Mouse (Mus musculus) stomach, embryonic 16.5 days (tissue): ENCODE measurements around the gene Tuba8. TPM values are rescaled to one million over a fixed set of nuclear protein-coding genes. Genes with fewer than 3 reads are reported as not detected.

ENCODE experiments used
- ATAC-seq: fragments of 200-750 bp; cut with Nextera tagmentation; 2 replicates; pipeline ENCODE4 v1.8.0; 2017; ENCODE audit warnings: moderate number of reproducible peaks, moderate TSS enrichment; ENCODE audit not compliant: insufficient read depth, low FRiP score
- H3K27ac ChIP-seq: fragments of 300-500 bp; sonication (generic); 2 replicates; pipeline ENCODE4 v1.5.1; 2014; ENCODE audit warnings: low read length
- H3K27me3 ChIP-seq: fragments of 300-500 bp; sonication (generic); 2 replicates; pipeline ENCODE4 v1.6.1; 2014; ENCODE audit warnings: low read length, control low read depth, mixed read lengths; ENCODE audit not compliant: control insufficient read depth, insufficient read depth
- H3K36me3 ChIP-seq: fragments of 300-500 bp; sonication (generic); 2 replicates; pipeline ENCODE4 v1.6.1; 2014; ENCODE audit warnings: low read length; ENCODE audit not compliant: control insufficient read depth, insufficient read depth
- H3K4me1 ChIP-seq: fragments of 300-500 bp; sonication (generic); 2 replicates; pipeline ENCODE4 v1.6.1; 2014; ENCODE audit warnings: low read length, control low read depth, mixed read lengths; ENCODE audit not compliant: control insufficient read depth, insufficient read depth
- H3K4me2 ChIP-seq: fragments of 300-500 bp; sonication (generic); 2 replicates; pipeline ENCODE4 v1.6.1; 2014; ENCODE audit warnings: low read depth, low read length, mixed read lengths
- H3K4me3 ChIP-seq: fragments of 300-500 bp; sonication (generic); replicated peaks from 2 replicates; pipeline ENCODE4 v1.5.1; 2014; ENCODE audit warnings: mild to moderate bottlenecking, low read length
- H3K9ac ChIP-seq: fragments of 300-500 bp; sonication (generic); 2 replicates; pipeline ENCODE4 v1.6.1; 2014; ENCODE audit warnings: low read length
- H3K9me3 ChIP-seq: fragments of 300-500 bp; sonication (generic); replicated peaks from 2 replicates; pipeline ENCODE4 v1.6.1; 2016; ENCODE audit warnings: low read length, control low read depth; ENCODE audit not compliant: control insufficient read depth
- WGBS: fragments of 180-500 bp; shearing (Covaris S2); extraction: QIAGEN DNeasy Blood & Tissue Kit; methylation state at CpG from one replicate; pipeline ENCODE4 v1.1.7; 2014; 5-methylcytosine and 5-hydroxymethylcytosine counted together
- polyA plus RNA-seq: library from polyadenylated mRNA; unstranded; fragments of >200 nt; fragmentation: Nextera tagmentation; extraction: Ambion mirVana; gene quantifications from 2 replicates; pipeline ENCODE4 v1.2.1, GENCODE M21; 2015

The Tuba8 gene
- polyA plus RNA-seq, 1 experiment from 2014 or later: 0.81 TPM

- Histone ChIP-seq H3K27ac (no peak overlapping the region), H3K4me2 (peak overlapping the region; percentile 71; the same call in 1 of the 2 replicates), H3K4me1 (peaks cover 15% of the 10 kb centered on the region), H3K27me3 (peaks cover 24% of the 10 kb centered on the region; the same call in 1 of the 2 replicates), H3K9ac (no peak overlapping the region), H3K4me3 (peak overlapping the region; percentile 42; the same call in 1 of the 2 replicates), H3K36me3 (no peaks in the 10 kb centered on the region), H3K9me3 (no peaks in the 10 kb centered on the region)
- WGBS: 11% methylated on average over 5 of the region's 5 CpGs
- no peak for ATAC-seq
Measured at GRCm38 (mm10) chr6:121211743-121212142, 1.2 kb downstream of the Tuba8 start.

- no peak overlapping the region for H3K27ac ChIP-seq
- no peak overlapping the region for H3K4me2 ChIP-seq
- no peak for ATAC-seq
- no peak overlapping the region for H3K9ac ChIP-seq
- WGBS: 70% methylated on average over 4 of the region's 4 CpGs
- H3K9me3 ChIP-seq: no peaks in the 10 kb centered on the region
- no peak overlapping the region for H3K4me3 ChIP-seq
- H3K4me1 ChIP-seq: peaks cover 15% of the 10 kb centered on the region
- no peaks in the 10 kb centered on the region for H3K36me3 ChIP-seq
- peaks cover 24% of the 10 kb centered on the region; the same call in 1 of the 2 replicates for H3K27me3 ChIP-seq
Measured at GRCm38 (mm10) chr6:121212988-121213387, 2.5 kb downstream of the Tuba8 start.

GRCm38 (mm10) chr6:121214221-121214620, 3.7 kb downstream of the Tuba8 start:
- 81% methylated on average over 5 of the region's 5 CpGs for WGBS
- Histone ChIP-seq H3K9ac (no peak overlapping the region), H3K27me3 (peaks cover 24% of the 10 kb centered on the region; the same call in 1 of the 2 replicates), H3K27ac (no peak overlapping the region), H3K9me3 (no peaks in the 10 kb centered on the region), H3K4me3 (no peak overlapping the region), H3K36me3 (no peaks in the 10 kb centered on the region), H3K4me1 (peaks cover 15% of the 10 kb centered on the region), H3K4me2 (no peak overlapping the region)
- ATAC-seq: no peak

GRCm38 (mm10) chr6:121214667-121215330, 4.3 kb downstream of the Tuba8 start:
- H3K27me3 ChIP-seq: peaks cover 20% of the 10 kb centered on the region; the same call in 1 of the 2 replicates
- H3K4me1 ChIP-seq: peaks cover 15% of the 10 kb centered on the region
- no peaks in the 10 kb centered on the region for H3K36me3 ChIP-seq
- H3K9me3 ChIP-seq: no peaks in the 10 kb centered on the region
- H3K4me3 ChIP-seq: no peak overlapping the region
- H3K4me2 ChIP-seq: no peak overlapping the region
- no peak for ATAC-seq
- WGBS: 76% methylated on average over 8 of the region's 8 CpGs
- H3K27ac ChIP-seq: no peak overlapping the region
- no peak overlapping the region for H3K9ac ChIP-seq

- H3K36me3 ChIP-seq: no peaks in the 10 kb centered on the region
- no peak for ATAC-seq
- H3K4me3 ChIP-seq: no peak overlapping the region
- peaks cover 14% of the 10 kb centered on the region; the same call in 1 of the 2 replicates for H3K27me3 ChIP-seq
- H3K9me3 ChIP-seq: no peaks in the 10 kb centered on the region
- H3K27ac ChIP-seq: no peak overlapping the region
- peaks cover 12% of the 10 kb centered on the region for H3K4me1 ChIP-seq
- H3K4me2 ChIP-seq: no peak overlapping the region
- 66% methylated on average over 5 of the region's 5 CpGs for WGBS
- no peak overlapping the region for H3K9ac ChIP-seq
Measured at GRCm38 (mm10) chr6:121215336-121215735, 4.8 kb downstream of the Tuba8 start.

- Histone ChIP-seq H3K9me3 (no peaks in the 10 kb centered on the region), H3K4me3 (no peak overlapping the region), H3K27me3 (peaks cover 10% of the 10 kb centered on the region; the same call in 1 of the 2 replicates), H3K4me2 (no peak overlapping the region), H3K9ac (no peak overlapping the region), H3K36me3 (no peaks in the 10 kb centered on the region), H3K27ac (no peak overlapping the region), H3K4me1 (0 out of 2 replicates have a peak, but pooled peaks cover 8% of the 10 kb centered on the region)
- ATAC-seq: no peak
- WGBS: 80% methylated on average over 6 of the region's 6 CpGs
Measured at GRCm38 (mm10) chr6:121215896-121216295, 5.4 kb downstream of the Tuba8 start.

GRCm38 (mm10) chr6:121216589-121217255, 6.2 kb downstream of the Tuba8 start:
- H3K27me3 ChIP-seq: peaks cover 3% of the 10 kb centered on the region; the same call in 1 of the 2 replicates
- no peaks in the 10 kb centered on the region for H3K9me3 ChIP-seq
- H3K27ac ChIP-seq: no peak overlapping the region
- H3K4me2 ChIP-seq: no peak overlapping the region
- H3K9ac ChIP-seq: no peak overlapping the region
- no peak for ATAC-seq
- no peaks in the 10 kb centered on the region for H3K36me3 ChIP-seq
- H3K4me1 ChIP-seq: no peaks in the 10 kb centered on the region
- H3K4me3 ChIP-seq: no peak overlapping the region
- WGBS: 81% methylated on average over 5 of the region's 5 CpGs

GRCm38 (mm10) chr6:121218002-121218401, 7.5 kb downstream of the Tuba8 start:
- Histone ChIP-seq H3K27ac (no peak overlapping the region), H3K4me3 (no peak overlapping the region), H3K36me3 (no peaks in the 10 kb centered on the region), H3K9ac (no peak overlapping the region), H3K9me3 (no peaks in the 10 kb centered on the region), H3K4me2 (no peak overlapping the region), H3K27me3 (no peaks in the 10 kb centered on the region), H3K4me1 (no peaks in the 10 kb centered on the region)
- ATAC-seq: no peak
- 85% methylated on average over 7 of the region's 7 CpGs for WGBS

- ATAC-seq: no peak
- H3K9ac ChIP-seq: no peak overlapping the region
- H3K36me3 ChIP-seq: no peaks in the 10 kb centered on the region
- H3K9me3 ChIP-seq: no peaks in the 10 kb centered on the region
- no peak overlapping the region for H3K27ac ChIP-seq
- H3K4me2 ChIP-seq: no peak overlapping the region
- no peaks in the 10 kb centered on the region for H3K4me1 ChIP-seq
- 72% methylated on average over 4 of the region's 4 CpGs for WGBS
- H3K4me3 ChIP-seq: no peak overlapping the region
- H3K27me3 ChIP-seq: no peaks in the 10 kb centered on the region
Measured at GRCm38 (mm10) chr6:121219406-121219805, 8.9 kb downstream of the Tuba8 start.
